Mouse (Mus musculus) cerebellum, adult 2 months (tissue): ENCODE results near the gene Egflam.

Source experiments
- CTCF ChIP-seq: fragments of 200-500 bp; IDR thresholded peaks from 2 replicates; pipeline ENCODE4 v1.5.1; 2011; ENCODE audit warnings: low read depth, mild to moderate bottlenecking, control low read depth, low read length, moderate library complexity, borderline replicate concordance; ENCODE audit not compliant: insufficient read depth
- POLR2A ChIP-seq: fragments of 200-500 bp; IDR thresholded peaks from 2 replicates; pipeline ENCODE4 v1.6.1; 2011; ENCODE audit warnings: low read length, control low read depth, borderline replicate concordance; ENCODE audit not compliant: insufficient read depth

DNA sequence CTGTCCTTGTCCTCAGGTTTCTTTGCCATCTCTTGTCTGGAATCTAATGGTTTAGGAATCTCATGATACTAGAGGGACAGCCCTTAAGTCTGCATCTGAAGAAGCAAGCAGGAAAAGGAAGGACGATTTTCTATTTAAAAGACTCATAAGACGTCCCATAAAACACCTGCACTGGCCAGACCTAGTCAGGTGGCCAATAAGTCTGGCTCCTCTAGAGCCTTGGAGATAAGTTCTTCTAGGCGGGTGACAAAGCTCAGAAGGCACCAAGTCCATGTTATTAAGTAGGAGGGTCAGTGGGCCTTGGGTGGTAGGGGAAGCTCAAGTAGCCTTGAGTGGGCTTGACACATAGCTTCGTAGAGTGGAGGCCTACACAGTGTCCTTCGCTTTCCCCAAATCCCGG lies 240.5 kb downstream of the Egflam start:
- TF ChIP-seq CTCF (no peak), POLR2A (no peak)
